Mouse (Mus musculus): ENCODE measurements around the gene Slc27a2.
"Not testable (repeated sequence)": the region's sequence is repeated elsewhere in the genome, so short reads cannot be mapped to it uniquely, and the experiment has no call there.

The Slc27a2 gene

DNA sequence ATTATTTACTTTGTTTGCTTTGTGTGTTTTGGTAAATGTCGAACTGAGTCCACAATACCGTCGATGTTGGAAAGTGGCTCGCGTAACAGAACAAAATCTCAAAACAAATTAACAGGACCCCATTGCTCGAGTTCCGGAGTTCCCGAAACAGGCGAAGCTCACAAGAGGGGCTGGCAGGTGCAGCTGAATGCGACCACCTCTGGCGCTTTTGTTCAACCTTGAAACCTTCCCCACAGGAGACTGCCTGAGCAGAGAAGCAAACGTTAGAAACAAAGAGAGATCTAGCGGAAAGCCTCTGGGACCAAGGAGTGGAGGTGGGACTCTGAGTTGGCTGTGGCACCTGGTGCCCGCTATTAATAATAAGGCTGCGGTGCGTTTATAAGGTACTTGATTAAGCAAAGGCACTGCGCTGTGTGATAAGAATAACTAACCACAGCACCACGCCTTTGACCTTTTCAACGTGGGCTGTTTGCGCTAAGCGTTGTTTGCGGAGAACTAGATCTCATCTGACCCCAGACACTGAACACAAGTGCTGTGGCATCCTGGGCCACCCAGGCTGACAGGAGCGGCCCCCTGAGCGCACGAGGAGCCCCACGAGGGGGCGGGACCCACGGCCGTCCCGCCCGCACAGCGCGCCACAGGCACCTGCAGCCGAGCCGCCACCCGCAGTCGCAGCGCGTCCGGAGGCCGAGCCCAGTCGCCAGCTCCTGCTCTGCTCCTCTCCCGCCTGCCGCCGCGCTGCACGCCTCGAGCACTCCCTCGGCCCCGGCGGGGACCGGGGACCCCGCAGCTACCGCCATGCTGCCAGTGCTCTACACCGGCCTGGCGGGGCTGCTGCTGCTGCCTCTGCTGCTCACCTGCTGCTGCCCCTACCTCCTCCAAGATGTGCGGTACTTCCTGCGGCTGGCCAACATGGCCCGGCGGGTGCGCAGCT lies at the start of gene Slc27a2:
Gene Slc27a2 (plus strand): TSS at position 51 of the 934 bp plus-strand sequence.
- no peak for DNase-seq (ENCODE audit: low read depth, low spot score)

DNA sequence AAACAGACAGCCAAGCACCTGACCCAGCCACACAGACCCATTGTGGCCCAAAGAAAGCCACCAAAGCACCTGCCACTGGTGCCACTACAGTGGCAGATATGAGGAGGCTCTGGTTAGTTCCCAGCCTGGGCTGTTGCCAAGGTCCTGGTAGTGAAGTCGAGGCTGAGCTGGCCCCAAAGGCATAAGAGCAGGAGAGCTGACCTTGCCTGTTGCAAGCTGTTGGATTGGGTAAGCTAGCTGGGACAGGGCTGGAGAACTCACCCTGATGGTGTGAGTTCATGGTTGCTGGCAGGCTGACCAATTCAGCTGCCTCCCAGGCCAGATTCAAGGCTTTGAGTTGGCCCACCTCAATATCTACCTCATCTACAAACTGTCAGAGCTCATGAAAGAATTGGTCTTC lies 47.1 kb upstream of the Slc27a2 start:
- peak; percentile 26 for DNase-seq (ENCODE audit: low read depth, low spot score)

DNA sequence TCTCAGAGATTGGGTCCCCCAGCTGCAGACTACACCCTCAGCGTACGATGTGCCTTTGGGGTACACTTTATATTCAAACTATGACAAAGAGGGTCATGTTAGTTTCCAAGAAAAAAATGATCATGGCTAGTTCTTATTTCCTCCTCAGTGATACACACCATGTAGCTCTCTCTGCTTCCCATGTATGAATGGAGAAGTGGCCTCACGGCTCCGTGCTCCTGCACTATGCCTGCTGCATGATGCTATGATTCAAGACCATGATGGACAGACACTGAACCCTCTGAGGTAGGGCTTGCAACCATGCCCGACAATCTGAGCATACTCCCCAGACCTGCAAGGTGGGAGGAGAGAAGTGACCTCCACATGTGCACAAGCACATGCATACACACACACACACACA lies 44.7 kb upstream of the Slc27a2 start:
- no peak for DNase-seq (ENCODE audit: low read depth, low spot score)

DNA sequence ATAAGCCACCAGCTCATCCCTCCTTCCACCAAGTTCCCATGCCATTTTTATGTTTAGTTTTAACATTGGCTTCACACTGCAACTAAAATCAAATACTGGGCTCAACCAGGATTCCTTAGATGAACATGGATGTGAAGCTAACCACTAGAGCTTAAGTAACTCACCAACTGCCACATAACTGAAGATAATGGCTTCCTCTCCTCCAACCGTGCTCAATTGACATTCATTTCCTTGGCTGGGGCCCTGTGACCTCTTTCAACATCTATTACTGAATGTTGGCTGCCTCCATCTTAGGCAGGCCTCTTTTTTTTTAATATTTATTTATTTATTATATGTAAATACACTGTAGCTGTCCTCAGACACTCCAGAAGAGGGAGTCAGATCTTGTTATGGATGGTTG lies 44.0 kb upstream of the Slc27a2 start:
- no peak for DNase-seq (ENCODE audit: low read depth, low spot score)

DNA sequence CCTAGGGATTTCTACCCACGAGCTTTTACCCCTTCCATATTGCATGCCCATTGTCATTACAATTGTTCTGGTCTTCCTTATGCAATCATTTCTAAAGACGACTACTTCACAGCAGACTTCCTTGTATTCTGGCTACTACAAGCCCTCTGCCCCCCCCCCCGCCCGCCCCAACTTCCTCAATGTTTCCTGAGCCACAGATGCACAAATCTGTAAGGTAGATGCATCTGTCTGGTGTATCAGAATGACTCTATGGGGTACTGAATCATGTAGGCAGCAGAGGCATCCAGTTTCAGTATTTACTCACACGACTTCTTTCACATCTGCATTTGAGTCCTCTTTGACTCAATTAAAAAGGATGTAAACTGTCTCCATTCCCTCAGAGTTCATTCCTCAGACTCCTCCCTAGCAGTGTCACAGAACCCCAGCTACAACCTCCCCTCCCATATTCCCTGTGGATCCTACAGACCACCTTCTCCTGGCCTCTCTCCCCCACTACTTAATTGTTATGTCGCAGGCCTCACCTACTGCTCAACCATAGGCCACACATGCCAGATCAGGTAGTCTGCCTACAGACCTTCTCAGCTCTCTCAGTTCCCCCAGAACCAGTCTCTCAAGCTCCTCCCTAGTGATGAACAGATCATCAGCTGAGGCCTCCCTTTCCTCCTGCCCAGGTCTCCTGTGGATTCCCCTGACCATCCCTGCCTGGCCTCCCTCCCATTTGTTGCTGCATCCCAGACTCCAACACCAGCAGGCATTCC lies 37.0 kb upstream of the Slc27a2 start:
- DNase-seq (ENCODE audit: low read depth, low spot score) = no peak

DNA sequence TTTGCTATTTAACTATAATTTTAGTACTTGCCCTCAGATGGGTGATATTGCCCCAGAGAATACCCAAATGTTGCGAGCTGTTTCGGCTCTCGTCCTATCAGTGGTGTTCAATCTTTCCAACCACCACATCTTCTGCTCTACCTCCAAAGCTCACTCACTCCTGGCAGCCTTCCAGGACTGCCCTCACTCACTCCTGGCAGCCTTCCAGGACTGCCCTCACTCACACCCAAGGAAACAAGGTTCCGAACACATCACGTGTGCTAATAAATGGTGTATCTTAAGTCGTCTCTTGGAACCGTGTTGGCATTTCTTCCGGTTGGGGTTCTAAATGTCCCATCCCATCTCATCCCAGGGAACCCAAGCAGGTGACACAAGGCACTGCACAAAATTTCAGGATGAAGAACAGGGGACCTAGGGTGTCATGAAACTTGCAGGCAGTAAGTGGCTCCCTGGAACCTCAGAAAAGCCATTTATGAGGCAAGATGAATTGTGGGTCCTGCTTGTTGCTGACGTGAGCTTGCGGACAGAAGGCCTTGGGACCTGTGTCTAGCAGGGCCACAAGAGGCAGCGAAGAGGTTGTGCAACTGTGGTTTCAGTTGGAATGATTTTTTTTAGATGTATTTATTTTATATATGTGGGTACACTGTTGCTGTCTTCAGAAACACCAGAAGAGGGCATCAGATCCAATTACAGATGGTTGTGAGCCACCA lies 32.2 kb upstream of the Slc27a2 start:
- DNase-seq (ENCODE audit: low read depth, low spot score) = no peak

DNA sequence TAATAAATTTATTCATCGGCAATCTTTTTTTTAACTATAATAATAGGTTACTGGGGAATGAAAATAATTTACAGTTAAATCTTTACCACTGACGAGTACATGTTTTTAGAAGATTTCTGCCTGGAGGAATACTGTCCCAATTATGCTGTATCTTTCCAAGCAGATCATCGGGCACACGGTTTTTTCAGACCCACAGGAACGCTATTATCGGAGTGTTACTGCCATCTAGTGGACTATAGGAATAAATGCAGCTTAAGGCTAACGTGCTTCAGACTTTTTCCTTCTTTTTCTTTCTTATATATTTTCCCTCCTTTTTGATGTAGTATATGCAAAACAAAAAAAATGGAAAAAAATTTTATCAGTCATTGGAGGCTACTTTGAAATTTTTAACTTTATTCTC lies 31.4 kb upstream of the Slc27a2 start:
- DNase-seq (ENCODE audit: low read depth, low spot score) = peak; percentile 36

DNA sequence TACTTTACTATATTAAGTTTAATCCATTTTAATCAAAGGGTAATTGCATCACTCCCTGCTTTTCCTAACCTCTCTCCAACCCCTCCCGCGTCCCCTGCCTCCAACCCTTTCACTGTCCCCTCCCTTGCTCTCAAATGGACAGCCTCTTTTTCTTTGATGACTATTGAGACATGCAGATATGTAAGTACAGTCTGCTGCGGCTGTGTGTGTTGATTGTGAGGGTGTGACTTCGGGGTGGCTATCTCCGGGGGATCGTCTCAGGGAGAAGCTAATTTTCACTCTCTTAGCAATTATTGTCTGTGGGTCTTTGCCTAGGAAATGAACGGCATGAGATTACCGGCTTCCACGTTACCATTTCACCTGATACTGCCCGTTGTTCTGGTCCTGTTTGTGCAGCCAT lies 30.7 kb upstream of the Slc27a2 start:
- no peak for DNase-seq (ENCODE audit: low read depth, low spot score)

DNA sequence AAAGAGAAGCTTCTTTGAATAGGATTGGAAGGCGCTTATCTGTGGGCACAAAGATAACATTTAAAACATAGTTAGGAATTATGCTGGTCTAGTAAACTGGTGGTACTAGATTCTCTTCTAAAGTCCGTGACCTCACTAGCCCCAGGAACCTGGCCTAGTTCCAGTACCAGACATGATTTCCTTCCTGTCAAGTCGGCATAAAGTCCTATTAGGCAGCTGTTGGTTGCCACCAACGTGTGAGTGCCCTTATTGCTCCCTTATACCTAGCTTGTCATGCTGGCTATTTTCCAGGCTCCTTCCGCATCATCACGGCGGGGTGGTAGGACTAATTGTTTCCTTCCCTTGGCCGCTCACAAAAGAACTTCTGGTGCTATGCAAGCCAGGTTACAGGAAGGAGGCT lies 30.2 kb upstream of the Slc27a2 start:
- DNase-seq (ENCODE audit: low read depth, low spot score) = no peak

DNA sequence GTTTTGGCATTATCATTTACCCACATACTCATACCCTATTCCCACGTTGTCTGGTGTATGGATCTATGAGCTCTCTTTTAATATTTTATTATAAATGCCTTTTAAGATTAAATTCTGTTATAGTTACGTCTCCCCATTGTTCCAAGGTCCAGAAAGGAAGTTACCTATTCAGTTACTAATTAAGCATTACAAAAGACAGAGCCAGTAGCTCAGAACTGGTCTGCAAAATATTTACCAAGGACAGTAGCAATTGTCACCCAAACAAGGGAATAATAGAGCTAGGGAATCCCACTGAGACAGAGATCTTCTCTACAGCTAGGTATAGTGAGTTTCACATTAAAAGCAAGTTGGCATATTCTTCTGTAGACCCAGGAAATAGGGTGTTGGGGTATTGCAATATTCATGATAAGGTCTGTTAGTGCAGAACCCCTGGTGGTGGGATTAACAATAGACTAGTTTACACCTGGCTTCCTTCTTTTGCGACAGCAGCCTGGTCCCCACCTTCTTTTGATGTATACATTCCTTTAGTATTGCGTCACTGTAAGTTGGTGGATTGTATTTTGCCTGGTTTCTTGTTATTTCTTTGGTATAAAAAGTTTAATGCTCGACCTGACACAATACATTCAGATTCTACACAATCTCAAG lies 29.0 kb upstream of the Slc27a2 start:
- not testable (repeated sequence) for DNase-seq (ENCODE audit: low read depth, low spot score)

DNA sequence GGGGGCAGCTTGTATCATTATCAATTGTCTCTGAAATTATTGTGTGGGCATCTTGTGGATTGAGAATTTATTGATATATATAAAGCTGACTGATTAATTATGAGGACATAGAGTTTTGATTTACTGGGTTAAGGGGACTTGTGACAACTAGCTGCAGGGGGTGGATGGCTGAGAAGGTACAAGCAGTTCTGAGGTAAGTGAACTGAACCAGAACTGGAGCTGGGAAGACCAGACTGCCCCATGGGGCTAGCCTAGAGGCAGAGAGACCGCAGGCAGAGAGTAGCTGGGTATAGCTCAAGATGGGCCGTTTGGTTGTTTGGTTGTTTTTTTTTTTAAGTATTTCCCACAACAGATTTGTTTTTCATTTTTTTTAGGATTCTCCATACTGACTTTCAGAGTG lies 27.9 kb upstream of the Slc27a2 start:
- no peak for DNase-seq (ENCODE audit: low read depth, low spot score)

DNA sequence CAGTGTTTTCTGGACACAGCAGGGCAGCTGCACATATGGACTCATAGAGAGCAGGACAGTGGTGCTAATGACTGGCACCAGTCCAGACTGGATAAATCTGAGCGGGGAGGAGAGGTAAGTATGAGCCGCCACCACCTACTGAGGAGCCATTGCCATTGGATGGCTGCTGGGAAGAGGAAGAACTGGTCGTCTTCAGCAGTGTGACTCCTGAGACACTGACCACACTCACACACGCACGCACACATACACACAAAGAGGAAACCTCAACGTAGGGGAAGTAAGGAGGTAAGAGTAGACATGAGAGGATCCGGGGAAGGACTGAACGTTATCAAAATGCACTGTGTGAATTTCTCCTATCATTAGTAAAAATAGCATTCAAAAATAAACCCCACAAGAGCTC lies 24.7 kb upstream of the Slc27a2 start:
- DNase-seq (ENCODE audit: low read depth, low spot score) = no peak

DNA sequence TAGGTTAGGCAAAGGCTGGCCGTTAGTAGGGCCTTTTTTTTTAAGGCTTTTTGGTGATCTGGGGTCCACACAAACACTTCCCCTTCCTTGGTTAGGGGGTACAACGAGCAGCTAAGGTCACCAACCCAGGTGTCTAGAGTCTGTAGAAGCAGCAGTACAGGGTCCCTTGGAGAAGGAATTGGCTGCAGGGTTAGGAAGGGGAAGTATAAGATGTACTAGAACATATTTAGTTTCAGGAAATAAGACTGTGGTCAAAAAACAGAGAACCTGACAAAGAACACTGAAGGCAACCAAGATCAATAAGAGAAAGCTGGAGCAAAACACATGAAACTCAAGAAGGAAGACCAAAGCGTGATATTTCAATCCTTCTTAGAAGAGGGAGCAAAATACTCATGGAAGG lies 21.6 kb upstream of the Slc27a2 start:
- no peak for DNase-seq (ENCODE audit: low read depth, low spot score)

DNA sequence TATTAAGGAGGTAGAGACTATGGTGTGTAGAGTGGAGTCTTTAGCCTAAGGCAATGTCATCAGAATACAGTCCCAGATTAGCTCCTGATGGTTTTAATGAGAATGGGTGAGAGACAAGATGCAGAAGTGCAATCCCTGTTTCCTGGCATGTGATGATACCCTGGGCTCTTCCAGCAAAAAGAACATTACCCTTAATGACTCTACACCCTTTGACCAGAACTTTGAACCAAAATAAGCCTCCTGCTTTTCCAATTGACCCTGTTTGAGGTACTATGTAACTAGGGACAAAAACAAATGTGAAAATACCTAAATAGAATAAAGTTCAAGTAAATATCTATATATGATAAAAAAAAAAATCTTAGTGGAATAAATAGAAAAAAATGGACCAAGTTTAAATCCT lies 14.6 kb upstream of the Slc27a2 start:
- no peak for DNase-seq (ENCODE audit: low read depth, low spot score)

DNA sequence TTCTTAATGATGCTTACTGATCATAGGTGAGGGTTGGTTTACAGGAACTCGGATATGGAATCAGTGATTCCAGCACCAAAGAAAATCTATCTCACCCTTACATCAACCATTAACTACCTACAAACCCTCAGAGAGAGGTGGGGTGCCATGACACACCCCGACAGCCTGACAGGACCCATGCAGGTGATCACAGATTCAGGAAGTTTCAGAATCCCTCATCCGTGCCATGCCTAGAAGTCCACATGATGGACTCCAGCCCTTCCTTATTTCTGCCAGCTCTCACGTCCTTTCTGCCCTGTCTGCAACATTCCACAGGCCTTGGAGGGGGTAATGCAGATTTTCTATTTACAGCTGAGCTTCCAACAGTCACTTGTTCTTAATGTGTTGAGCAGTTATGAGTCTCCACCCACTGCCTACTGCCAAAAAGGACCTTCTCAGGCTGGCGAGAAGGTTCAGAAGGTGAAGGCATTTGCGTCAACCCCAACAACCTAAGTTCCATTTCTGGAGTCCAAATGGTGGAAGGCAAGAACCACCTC lies 11.7 kb upstream of the Slc27a2 start:
- no peak for DNase-seq (ENCODE audit: low read depth, low spot score)

DNA sequence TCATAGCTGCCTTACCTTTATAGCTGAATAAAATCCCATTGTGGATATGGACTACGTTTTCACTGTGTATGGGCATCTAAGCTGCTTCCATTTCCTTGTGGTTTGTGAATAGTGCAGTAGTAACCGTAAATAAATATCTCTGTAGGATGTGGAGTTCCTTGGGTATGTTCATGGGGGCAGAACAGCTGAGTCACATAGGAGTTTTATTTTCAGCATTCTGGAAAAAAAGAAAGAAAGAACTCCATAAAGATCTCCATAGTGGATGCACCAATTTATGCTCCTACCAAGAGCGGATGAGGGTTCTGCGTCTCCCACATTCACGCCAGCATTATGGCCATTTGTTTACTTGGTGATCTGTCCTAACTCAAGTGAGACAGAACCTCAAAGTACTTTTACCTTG lies 10.0 kb upstream of the Slc27a2 start:
- DNase-seq (ENCODE audit: low read depth, low spot score) = no peak

DNA sequence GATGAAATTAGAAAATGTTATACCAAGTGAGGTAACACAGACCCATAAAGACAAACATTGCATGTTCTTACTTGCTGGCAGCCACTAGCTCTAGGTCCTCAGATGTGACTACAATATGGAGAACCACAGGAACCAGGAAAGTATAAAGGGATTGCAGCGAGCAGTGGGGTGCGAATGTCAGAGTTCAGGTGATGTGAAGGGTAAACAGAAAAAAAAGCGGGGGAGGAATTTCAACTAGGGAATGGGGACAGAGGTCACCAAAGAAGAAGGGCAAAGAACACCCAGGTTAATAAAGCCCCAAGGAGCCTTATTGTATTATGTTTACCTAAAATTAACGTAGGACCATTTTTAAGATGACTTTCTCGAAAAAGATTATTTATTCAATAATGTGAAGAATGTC lies 6.9 kb upstream of the Slc27a2 start:
- DNase-seq (ENCODE audit: low read depth, low spot score) = no peak

DNA sequence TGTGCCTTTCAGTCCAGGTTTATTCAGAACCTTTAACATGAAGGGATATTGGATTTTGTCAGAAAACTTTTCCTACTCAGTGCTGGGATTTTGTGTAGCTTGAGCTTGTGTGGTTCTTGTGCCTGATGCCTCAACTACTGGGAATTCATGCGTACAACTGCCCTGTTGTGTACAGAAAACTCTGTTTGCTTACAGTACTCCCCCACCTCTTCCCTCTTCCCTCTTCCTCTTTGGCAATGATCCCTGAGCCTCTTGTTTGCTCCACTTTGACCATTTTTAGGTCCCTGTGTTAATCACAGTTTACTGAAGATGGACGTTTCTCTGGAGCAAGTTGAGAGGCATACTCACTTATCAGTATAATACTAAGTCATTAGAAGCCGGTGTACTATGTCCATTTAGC lies 5.8 kb upstream of the Slc27a2 start:
- no peak for DNase-seq (ENCODE audit: low read depth, low spot score)

DNA sequence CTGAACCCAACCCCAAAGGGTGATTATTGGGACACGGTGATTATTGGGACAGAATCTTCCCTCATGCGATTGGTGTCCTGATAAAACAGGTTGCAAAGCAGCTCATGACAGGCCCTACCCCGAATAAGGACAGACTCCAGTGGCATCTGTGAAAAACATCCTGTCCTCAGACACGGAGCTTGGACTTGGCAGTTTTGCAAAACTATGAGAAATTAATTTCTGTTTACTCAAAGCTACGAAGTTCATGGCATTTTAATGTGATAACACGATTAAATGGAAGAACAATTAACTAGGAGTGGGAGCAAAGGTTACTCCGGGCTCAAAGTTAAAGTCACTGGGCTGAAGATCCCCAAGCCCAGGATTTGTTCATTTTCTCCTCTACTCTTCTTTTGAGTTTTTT lies 2.5 kb upstream of the Slc27a2 start:
- DNase-seq (ENCODE audit: low read depth, low spot score) = no peak

DNA sequence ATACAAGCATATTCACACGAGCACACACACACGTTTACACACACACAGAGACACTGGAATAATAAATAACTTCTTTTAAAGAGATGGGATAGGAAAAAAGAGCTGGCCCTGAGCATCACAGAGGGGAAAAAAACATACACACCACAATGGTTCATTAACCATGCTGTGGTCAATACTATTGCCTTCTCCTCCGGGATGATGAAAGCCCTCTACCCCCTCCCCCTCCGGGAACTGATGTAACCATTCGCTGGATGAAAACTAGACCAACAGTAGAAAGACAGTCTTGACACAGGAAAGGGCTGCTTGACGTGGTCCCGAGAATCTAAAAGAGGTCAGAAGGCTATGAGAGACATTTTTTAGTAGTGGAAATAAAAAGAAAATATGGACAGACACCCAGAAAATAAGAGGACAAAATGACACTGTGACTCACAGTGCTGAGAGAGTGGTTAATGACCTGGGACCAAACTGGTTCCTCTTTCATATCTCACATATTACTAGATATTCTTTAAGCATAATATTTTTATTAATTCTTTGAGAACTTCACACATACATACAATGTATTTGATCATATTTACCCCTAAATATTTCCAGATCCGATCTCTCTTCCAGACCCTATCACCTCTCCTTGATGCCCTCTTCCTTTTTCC lies 840 bp upstream of the Slc27a2 start:
- no peak for DNase-seq (ENCODE audit: low read depth, low spot score)

DNA sequence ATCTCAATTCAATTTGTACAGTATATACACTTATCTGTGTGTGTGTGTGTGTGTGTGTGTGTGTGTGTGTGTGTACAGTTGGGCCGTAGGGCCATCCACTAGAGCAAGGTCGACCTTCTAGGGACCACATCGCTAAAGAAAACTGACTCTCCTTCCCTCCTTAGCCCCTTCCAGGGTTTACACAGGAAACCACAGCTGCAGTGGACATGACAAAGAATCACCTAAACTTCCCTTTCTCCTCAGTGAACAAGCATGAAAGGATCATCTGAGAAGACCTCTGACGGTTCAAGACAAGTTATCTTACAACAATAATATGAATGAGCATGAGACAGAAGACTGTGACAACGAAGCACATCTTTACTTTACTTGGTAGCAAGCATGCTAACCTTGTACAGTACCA lies 311 bp upstream of the Slc27a2 start:
- no peak for DNase-seq (ENCODE audit: low read depth, low spot score)
